Mouse (Mus musculus) heart, embryonic 14.5 days (tissue): ENCODE measurements around the gene Abcc12. TPM values are rescaled to one million over a fixed set of nuclear protein-coding genes. Genes with fewer than 3 reads are reported as not detected.

ENCODE experiments used
- ATAC-seq: fragments of 200-750 bp; cut with Nextera tagmentation; 2 replicates; pipeline ENCODE4 v1.8.0; 2017; ENCODE audit warnings: low read depth, moderate TSS enrichment; ENCODE audit not compliant: insufficient number of reproducible peaks, insufficient read depth, low FRiP score
- H3K27ac ChIP-seq, 2 experiments: fragments of 200-500 bp in 1 of 2; fragments of 300-500 bp in 1 of 2; sonication (generic) in 1 of 2; replicated peaks in 1 of 2; 2 replicates each; pipeline ENCODE4 v1.5.1; 2012 to 2014; ENCODE audit warnings: low read depth in 2 of 2, low read length in 2 of 2, control low read depth in 1 of 2, mild to moderate bottlenecking in 1 of 2, mixed read lengths in 1 of 2; ENCODE audit not compliant: control insufficient read depth in 1 of 2, insufficient read depth in 1 of 2
- H3K27me3 ChIP-seq: fragments of 300-500 bp; sonication (generic); 2 replicates; pipeline ENCODE4 v1.6.1; 2014; ENCODE audit warnings: mild to moderate bottlenecking, low read length, control low read depth; ENCODE audit not compliant: control insufficient read depth, insufficient read depth
- H3K36me3 ChIP-seq: fragments of 300-500 bp; sonication (generic); 2 replicates; pipeline ENCODE4 v1.6.1; 2014; ENCODE audit warnings: mild to moderate bottlenecking, control low read depth, low read length, mixed read lengths; ENCODE audit not compliant: control insufficient read depth, insufficient read depth
- H3K4me1 ChIP-seq, 2 experiments: fragments of 200-500 bp in 1 of 2; fragments of 300-500 bp in 1 of 2; sonication (generic) in 1 of 2; 2 replicates each; pipeline ENCODE4 v1.6.1; 2012 to 2014; ENCODE audit warnings: low read length in 2 of 2, control low read depth in 1 of 2, mixed read lengths in 1 of 2; ENCODE audit not compliant: control insufficient read depth in 2 of 2, insufficient read depth in 2 of 2
- H3K4me2 ChIP-seq: fragments of 300-500 bp; sonication (generic); 2 replicates; pipeline ENCODE4 v1.6.1; 2014; ENCODE audit warnings: mild to moderate bottlenecking, low read length
- H3K4me3 ChIP-seq, 2 experiments: fragments of 200-500 bp in 1 of 2; fragments of 300-500 bp in 1 of 2; sonication (generic) in 1 of 2; 2 replicates each; pipeline ENCODE4 v1.5.1; 2012 to 2014; ENCODE audit warnings: low read length in 2 of 2, mild to moderate bottlenecking in 2 of 2, control low read depth in 1 of 2, low read depth in 1 of 2, moderate library complexity in 1 of 2; ENCODE audit not compliant: control insufficient read depth in 1 of 2, insufficient read depth in 1 of 2
- H3K9ac ChIP-seq: fragments of 300-500 bp; sonication (generic); 2 replicates; pipeline ENCODE4 v1.6.1; 2014; ENCODE audit warnings: mild to moderate bottlenecking, low read length
- H3K9me3 ChIP-seq: fragments of 300-500 bp; sonication (generic); 2 replicates; pipeline ENCODE4 v1.6.1; 2016; ENCODE audit warnings: low read length, control low read depth; ENCODE audit not compliant: control insufficient read depth
- WGBS: fragments of 180-500 bp; shearing (Covaris S2); extraction: QIAGEN DNeasy Blood & Tissue Kit; methylation state at CpG from one replicate; pipeline ENCODE4 v1.1.7; 2014; 5-methylcytosine and 5-hydroxymethylcytosine counted together
- polyA plus RNA-seq: library from polyadenylated mRNA; unstranded; fragments of >200 nt; fragmentation: Nextera tagmentation; extraction: Ambion mirVana; gene quantifications from 2 replicates; pipeline ENCODE4 v1.2.1, GENCODE M21; 2014

Abcc12 gene
- polyA plus RNA-seq, 1 experiment from 2014 or later = not detected

DNA sequence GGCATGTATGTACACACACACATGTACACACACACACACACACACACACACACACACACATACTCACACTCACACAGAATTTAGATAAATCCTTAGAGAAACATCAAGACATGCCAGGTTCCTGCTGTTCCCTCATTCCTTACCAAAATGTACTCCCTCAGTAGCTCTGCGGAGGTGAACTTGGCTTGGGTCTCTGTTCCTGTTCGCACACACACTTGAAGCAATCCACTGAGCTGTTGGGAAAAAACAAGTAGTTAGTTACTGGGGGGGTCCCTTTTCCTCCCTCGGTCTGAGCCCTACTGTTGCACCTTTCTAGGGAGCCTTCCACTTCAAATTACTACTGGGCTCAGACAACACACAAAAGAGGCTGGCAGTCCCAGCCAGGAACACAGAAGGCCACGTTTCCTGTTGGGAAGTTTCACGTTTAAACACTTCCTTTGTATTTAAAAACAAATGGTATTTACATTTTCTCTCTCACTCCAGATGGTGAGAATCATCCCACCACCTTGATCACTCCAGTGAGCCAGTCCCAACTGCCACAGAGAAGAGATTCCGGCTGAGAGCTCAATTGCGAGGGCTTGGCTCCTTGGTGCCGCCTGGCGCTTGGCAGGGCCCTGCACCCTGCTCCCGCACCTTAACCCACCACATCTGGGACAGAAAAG is 68.2 kb downstream of the Abcc12 start:
- no peak overlapping the region for H3K27ac ChIP-seq
- H3K36me3 ChIP-seq = no peaks in the 10 kb centered on the region
- H3K27me3 ChIP-seq = no peaks in the 10 kb centered on the region
- no peak overlapping the region for H3K4me3 ChIP-seq
- no peaks in the 10 kb centered on the region for H3K4me1 ChIP-seq
- WGBS = 43% methylated on average over 10 of the region's 10 CpGs
- H3K4me2 ChIP-seq = no peak overlapping the region
- no peak overlapping the region for H3K9ac ChIP-seq
- ATAC-seq = no peak
- 0 out of 2 replicates have a peak, but pooled peaks cover 3% of the 10 kb centered on the region for H3K9me3 ChIP-seq

DNA sequence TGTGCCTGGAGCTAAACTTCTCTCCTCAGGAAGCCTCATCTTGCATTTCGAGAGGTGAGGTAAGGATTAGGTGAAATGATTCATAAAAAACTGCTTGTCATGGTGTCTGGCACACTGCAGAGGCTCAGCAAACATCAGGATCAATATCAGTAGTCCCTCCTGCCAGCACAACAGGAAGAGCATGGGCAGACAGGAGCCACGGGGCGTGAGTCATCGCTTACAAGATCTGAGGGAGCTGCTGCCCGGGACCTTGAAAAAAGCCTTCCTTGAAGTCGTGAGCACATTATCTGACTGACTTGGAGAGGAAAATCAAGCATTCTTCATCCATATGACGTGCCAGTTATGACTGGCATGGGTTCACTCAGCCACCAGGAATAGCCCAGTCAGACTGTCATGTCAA is 79.1 kb downstream of the Abcc12 start:
- H3K27me3 ChIP-seq = no peaks in the 10 kb centered on the region
- H3K9me3 ChIP-seq = 0 out of 2 replicates have a peak, but pooled peaks cover 4% of the 10 kb centered on the region
- WGBS = 59% methylated on average over 7 of the region's 7 CpGs
- no peak overlapping the region for H3K4me2 ChIP-seq
- no peak for ATAC-seq
- H3K4me1 ChIP-seq = no peaks in the 10 kb centered on the region
- H3K36me3 ChIP-seq = no peaks in the 10 kb centered on the region
- no peak overlapping the region for H3K27ac ChIP-seq
- H3K4me3 ChIP-seq = no peak overlapping the region
- H3K9ac ChIP-seq = no peak overlapping the region

DNA sequence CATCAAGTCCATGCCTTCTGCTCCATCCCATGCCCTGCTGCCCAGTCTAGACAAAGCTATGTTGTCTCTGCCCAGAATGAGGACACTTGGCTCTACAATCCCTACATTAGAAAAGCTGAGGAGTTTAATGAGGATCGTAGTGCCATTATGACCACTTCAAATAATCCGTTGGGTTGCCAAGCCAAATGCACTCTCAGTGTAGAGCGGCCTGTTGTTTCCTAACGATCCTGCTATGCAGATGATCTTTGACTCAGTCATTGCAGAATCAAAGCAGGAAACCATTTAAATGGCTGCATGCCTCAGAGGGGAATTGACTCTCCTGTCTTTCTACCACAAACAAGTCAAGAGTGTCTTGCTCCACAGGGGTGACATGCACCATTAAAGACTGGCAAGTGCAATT is 85.4 kb downstream of the Abcc12 start:
- H3K4me1 ChIP-seq = no peaks in the 10 kb centered on the region
- H3K36me3 ChIP-seq = no peaks in the 10 kb centered on the region
- no peak overlapping the region for H3K4me2 ChIP-seq
- 82% methylated on average over 4 of the region's 4 CpGs for WGBS
- no peak for ATAC-seq
- H3K9ac ChIP-seq = no peak overlapping the region
- no peaks in the 10 kb centered on the region for H3K27me3 ChIP-seq
- H3K4me3 ChIP-seq = no peak overlapping the region
- no peaks in the 10 kb centered on the region for H3K9me3 ChIP-seq
- H3K27ac ChIP-seq = no peak overlapping the region

DNA sequence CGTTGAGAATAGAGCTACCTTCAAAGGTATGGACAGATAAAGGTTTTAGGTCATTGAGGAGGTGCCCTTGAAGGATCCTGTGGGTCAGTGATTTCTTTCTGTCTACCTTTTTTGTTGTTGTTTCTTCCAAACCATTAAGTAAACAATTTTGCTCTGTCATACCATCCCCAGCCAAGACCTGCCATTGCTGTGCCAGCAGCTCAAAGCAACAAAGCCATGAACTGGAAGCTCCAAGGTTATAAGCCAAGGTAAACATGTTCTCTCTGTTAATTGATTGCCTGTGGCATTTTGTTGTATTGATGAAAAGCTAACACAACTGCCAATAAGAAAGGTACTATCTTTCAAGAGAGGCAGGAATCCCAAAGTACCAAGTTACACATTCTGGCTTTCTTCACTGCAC is 86.6 kb downstream of the Abcc12 start:
- 42% methylated on average over 1 of the region's 1 CpGs for WGBS

DNA sequence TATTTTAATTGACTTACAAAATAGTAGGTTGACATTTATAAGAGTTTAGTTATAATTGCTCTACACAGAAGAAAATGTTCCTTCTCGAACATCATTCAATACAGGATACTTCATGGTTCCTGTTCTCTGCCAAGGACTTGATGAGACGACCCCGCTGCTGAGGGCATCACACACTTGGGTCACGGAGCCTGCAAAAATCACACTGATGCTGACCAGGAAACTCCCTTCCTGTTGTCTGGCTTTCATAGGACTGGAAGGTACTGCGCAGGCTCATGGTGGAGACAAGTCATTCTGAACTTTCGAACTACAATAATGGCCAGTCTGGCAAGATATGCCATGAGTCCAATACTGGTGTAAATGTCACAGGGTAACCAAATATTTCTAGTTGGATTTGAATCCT is 95.1 kb downstream of the Abcc12 start:
- H3K4me3 ChIP-seq = no peak overlapping the region
- H3K36me3 ChIP-seq = no peaks in the 10 kb centered on the region
- H3K9me3 ChIP-seq = no peaks in the 10 kb centered on the region
- no peaks in the 10 kb centered on the region for H3K27me3 ChIP-seq
- H3K4me2 ChIP-seq = no peak overlapping the region
- WGBS = 86% methylated on average over 6 of the region's 6 CpGs
- no peaks in the 10 kb centered on the region for H3K4me1 ChIP-seq
- H3K27ac ChIP-seq = no peak overlapping the region
- ATAC-seq = no peak
- H3K9ac ChIP-seq = no peak overlapping the region

More for the DNA sequence above, 86.6 kb downstream of the Abcc12 start:
- H3K27me3 ChIP-seq = no peaks in the 10 kb centered on the region
- no peak overlapping the region for H3K9ac ChIP-seq
- no peak for ATAC-seq
- H3K36me3 ChIP-seq = no peaks in the 10 kb centered on the region
- no peaks in the 10 kb centered on the region for H3K4me1 ChIP-seq
- H3K27ac ChIP-seq = no peak overlapping the region
- no peaks in the 10 kb centered on the region for H3K9me3 ChIP-seq
- no peak overlapping the region for H3K4me2 ChIP-seq
- H3K4me3 ChIP-seq = no peak overlapping the region

DNA sequence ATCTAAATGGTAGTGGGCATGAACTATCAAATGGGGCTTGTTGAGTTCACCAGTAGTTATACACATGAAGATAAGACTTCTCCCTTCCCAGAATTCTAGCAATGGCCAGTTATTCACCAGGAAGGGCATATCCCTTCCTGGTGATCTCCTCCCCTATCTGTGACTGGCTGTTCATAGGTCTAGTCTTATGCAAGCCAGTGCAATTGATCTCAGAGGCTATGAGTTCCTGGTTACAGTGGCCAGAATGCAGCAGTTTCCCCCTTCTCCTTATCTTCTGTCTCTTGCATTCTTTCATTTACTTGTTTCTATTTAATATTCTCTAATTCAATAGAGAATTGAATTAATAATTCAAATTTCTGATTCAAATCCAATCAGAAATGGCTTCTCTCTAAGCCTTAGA is 96.2 kb downstream of the Abcc12 start:
- no peaks in the 10 kb centered on the region for H3K4me1 ChIP-seq
- no peaks in the 10 kb centered on the region for H3K27me3 ChIP-seq
- no peak overlapping the region for H3K4me3 ChIP-seq
- H3K4me2 ChIP-seq = no peak overlapping the region
- H3K9ac ChIP-seq = no peak overlapping the region
- H3K9me3 ChIP-seq = no peaks in the 10 kb centered on the region
- H3K36me3 ChIP-seq = no peaks in the 10 kb centered on the region
- no peak overlapping the region for H3K27ac ChIP-seq
- ATAC-seq = no peak

DNA sequence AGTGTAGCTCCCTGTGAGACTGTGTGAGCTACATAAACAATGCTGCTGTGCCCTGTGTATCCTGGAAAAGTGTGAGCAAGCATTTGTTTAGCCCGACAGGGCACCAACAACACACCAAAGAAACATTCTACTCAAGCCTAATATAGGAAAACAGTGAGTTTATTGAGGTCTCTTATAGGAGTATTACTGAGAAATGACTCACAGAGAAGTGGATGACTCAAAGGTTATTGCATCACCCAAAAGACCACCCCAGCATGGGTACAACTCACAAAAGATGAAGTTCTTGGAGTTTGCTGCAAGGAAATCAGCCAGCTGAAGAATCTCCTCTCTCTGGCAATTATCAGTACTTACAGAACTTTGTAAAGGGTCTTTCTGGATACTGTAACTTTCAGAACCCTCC is 98.4 kb downstream of the Abcc12 start:
- WGBS = 67% methylated on average over 1 of the region's 1 CpGs
- Histone ChIP-seq H3K9ac (no peak overlapping the region), H3K4me3 (no peak overlapping the region), H3K27ac (no peak overlapping the region), H3K9me3 (no peaks in the 10 kb centered on the region), H3K36me3 (no peaks in the 10 kb centered on the region), H3K27me3 (no peaks in the 10 kb centered on the region), H3K4me1 (no peaks in the 10 kb centered on the region), H3K4me2 (no peak overlapping the region)
- ATAC-seq = no peak
